Mouse (Mus musculus) neural tube, embryonic 15.5 days (tissue): ENCODE data around the gene 1810062G17Rik. TPM values are rescaled to one million over a fixed set of nuclear protein-coding genes. Genes with fewer than 3 reads are reported as not detected.
A peak's percentile ranks its signal among the peaks of the same experiment; 100 is the strongest.

Experiments used
- ATAC-seq: fragments of 200-750 bp; cut with Nextera tagmentation; 2 replicates; pipeline ENCODE4 v1.8.0; 2017; ENCODE audit warnings: mild to moderate bottlenecking, moderate TSS enrichment, moderate library complexity; ENCODE audit not compliant: low FRiP score
- H3K27ac ChIP-seq: fragments of 300-500 bp; sonication (generic); replicated peaks from 2 replicates; pipeline ENCODE4 v1.5.1; 2015; ENCODE audit warnings: mild to moderate bottlenecking, inconsistent platforms
- H3K27me3 ChIP-seq: fragments of 300-500 bp; sonication (generic); replicated peaks from 2 replicates; pipeline ENCODE4 v1.6.1; 2015; ENCODE audit warnings: inconsistent platforms
- H3K36me3 ChIP-seq: fragments of 300-500 bp; sonication (generic); 2 replicates; pipeline ENCODE4 v1.6.1; 2015; ENCODE audit warnings: inconsistent platforms
- H3K4me1 ChIP-seq: fragments of 300-500 bp; sonication (generic); 2 replicates; pipeline ENCODE4 v1.6.1; 2015; ENCODE audit warnings: inconsistent platforms
- H3K4me2 ChIP-seq: fragments of 300-500 bp; sonication (generic); 2 replicates; pipeline ENCODE4 v1.6.1; 2015; ENCODE audit warnings: inconsistent platforms, mild to moderate bottlenecking, moderate library complexity
- H3K4me3 ChIP-seq: fragments of 300-500 bp; sonication (generic); replicated peaks from 2 replicates; pipeline ENCODE4 v1.5.1; 2015; ENCODE audit warnings: mild to moderate bottlenecking, inconsistent platforms
- H3K9ac ChIP-seq: fragments of 300-500 bp; sonication (generic); replicated peaks from 2 replicates; pipeline ENCODE4 v1.6.1; 2015; ENCODE audit warnings: mild to moderate bottlenecking, inconsistent platforms
- H3K9me3 ChIP-seq: fragments of 300-500 bp; sonication (generic); replicated peaks from 2 replicates; pipeline ENCODE4 v1.6.1; 2016; ENCODE audit warnings: inconsistent platforms
- WGBS: fragments of 180-500 bp; shearing (Covaris S2); methylation state at CpG from one replicate; pipeline ENCODE4 v1.1.7; 2015; ENCODE audit warnings: mixed read lengths; 5-methylcytosine and 5-hydroxymethylcytosine counted together
- polyA plus RNA-seq: library from polyadenylated mRNA; unstranded; fragments of >200 nt; fragmentation: Nextera tagmentation; extraction: Ambion mirVana; gene quantifications from 2 replicates; pipeline ENCODE4 v1.2.1, GENCODE M21; 2015

1810062G17Rik gene
- polyA plus RNA-seq, 1 experiment from 2014 or later, result 0.56 TPM

GRCm38 (mm10) chr3:36494613-36495012 is 18.9 kb downstream of the 1810062G17Rik start:
- Histone ChIP-seq H3K36me3 (no peaks in the 10 kb centered on the region), H3K27ac (no peak overlapping the region), H3K4me1 (peaks cover 11% of the 10 kb centered on the region), H3K27me3 (no peaks in the 10 kb centered on the region), H3K4me3 (no peak overlapping the region), H3K9ac (no peak overlapping the region), H3K9me3 (no peaks in the 10 kb centered on the region), H3K4me2 (no peak overlapping the region)
- no peak for ATAC-seq
- 77% methylated on average over 2 of the region's 2 CpGs for WGBS

DNA sequence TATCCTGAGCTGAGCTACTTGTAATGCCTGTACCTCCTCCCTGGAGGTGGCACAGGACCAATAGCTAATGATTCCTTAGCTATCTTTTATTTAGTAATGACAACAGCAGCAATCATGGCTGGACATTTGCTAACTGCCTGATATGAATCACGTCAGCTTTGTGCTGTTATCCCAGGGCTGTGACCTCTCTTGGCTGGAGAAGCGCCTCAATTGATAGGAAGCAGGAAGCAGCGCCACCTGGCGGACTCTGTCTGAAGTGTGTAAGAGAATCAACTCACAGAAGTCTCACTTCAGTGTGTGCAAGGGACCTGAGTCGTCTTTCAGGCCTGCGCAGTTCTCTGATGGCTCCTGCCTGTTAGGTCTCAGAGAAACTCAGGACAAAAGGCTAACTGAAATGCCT is 19.7 kb downstream of the 1810062G17Rik start:
- H3K27ac ChIP-seq, result no peak overlapping the region
- peak; percentile 71 for ATAC-seq
- 0 out of 2 replicates have a peak overlapping the region, but pooled peaks have one; percentile 4 for H3K9ac ChIP-seq
- H3K4me1 ChIP-seq, result peaks cover 11% of the 10 kb centered on the region
- H3K27me3 ChIP-seq, result no peaks in the 10 kb centered on the region
- H3K4me2 ChIP-seq, result peak overlapping the region; percentile 30; the same call in 1 of the 2 replicates
- no peak overlapping the region for H3K4me3 ChIP-seq
- H3K9me3 ChIP-seq, result no peaks in the 10 kb centered on the region
- H3K36me3 ChIP-seq, result no peaks in the 10 kb centered on the region
- 10% methylated on average over 6 of the region's 6 CpGs for WGBS

DNA sequence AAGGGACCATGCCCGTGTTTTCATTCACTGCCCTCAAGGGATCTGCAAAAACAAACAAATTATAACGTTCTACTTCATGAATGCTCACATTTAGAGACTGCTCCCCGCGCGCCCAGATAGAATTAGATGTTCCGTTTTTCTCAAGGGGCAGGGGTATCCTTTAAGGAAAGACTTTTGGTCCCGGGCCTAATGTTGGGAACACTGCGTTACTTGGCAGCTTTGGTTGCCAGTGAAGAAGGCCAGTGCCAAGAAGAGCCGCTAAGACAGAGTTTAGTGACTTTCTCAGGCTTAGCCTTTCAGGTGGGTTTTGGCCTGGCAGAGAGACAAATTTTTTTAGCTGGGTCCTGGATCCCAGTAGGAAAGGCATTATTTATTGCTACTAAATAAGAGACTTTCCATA is 20.5 kb downstream of the 1810062G17Rik start:
- no peaks in the 10 kb centered on the region for H3K9me3 ChIP-seq
- H3K4me2 ChIP-seq, result no peak overlapping the region
- no peak overlapping the region for H3K4me3 ChIP-seq
- H3K9ac ChIP-seq, result no peak overlapping the region
- no peak for ATAC-seq
- peaks cover 11% of the 10 kb centered on the region for H3K4me1 ChIP-seq
- no peaks in the 10 kb centered on the region for H3K27me3 ChIP-seq
- no peak overlapping the region for H3K27ac ChIP-seq
- no peaks in the 10 kb centered on the region for H3K36me3 ChIP-seq
- 86% methylated on average over 9 of the region's 9 CpGs for WGBS

- H3K9me3 ChIP-seq, result no peaks in the 10 kb centered on the region
- no peaks in the 10 kb centered on the region for H3K36me3 ChIP-seq
- H3K27ac ChIP-seq, result no peak overlapping the region
- no peak overlapping the region for H3K9ac ChIP-seq
- no peak overlapping the region for H3K4me3 ChIP-seq
- 18% methylated on average over 14 of the region's 14 CpGs for WGBS
- ATAC-seq, result peak; percentile 57; the same call in 1 of the 2 replicates
- H3K4me1 ChIP-seq, result peaks cover 11% of the 10 kb centered on the region
- no peak overlapping the region for H3K4me2 ChIP-seq
- H3K27me3 ChIP-seq, result no peaks in the 10 kb centered on the region
Measured at GRCm38 (mm10) chr3:36496746-36497145, 21.0 kb downstream of the 1810062G17Rik start.

DNA sequence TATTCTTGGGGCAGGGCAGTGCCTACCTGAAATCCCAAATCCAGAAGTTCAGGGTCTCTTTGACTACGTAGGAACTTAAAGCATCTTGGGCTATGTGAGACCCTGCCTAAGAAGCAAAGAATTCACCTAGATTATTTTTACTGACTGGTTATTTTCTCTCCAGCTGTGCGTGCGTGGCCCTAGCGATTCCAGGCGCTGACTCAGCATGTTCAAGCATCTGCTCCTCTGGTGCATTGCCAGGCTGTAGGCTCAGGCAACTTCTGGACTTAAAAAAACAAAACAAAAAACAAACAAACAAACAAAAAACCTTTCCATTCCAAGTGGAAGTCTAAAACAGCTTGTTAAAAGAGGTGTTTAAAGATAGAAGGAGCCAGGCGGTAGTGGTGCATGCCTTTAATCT is 22.5 kb downstream of the 1810062G17Rik start:
- Histone ChIP-seq H3K9ac (no peak overlapping the region), H3K36me3 (no peaks in the 10 kb centered on the region), H3K4me2 (no peak overlapping the region), H3K4me1 (peaks cover 11% of the 10 kb centered on the region), H3K27ac (no peak overlapping the region), H3K27me3 (no peaks in the 10 kb centered on the region), H3K4me3 (no peak overlapping the region), H3K9me3 (no peaks in the 10 kb centered on the region)
- no peak for ATAC-seq
- 85% methylated on average over 6 of the region's 6 CpGs for WGBS

DNA sequence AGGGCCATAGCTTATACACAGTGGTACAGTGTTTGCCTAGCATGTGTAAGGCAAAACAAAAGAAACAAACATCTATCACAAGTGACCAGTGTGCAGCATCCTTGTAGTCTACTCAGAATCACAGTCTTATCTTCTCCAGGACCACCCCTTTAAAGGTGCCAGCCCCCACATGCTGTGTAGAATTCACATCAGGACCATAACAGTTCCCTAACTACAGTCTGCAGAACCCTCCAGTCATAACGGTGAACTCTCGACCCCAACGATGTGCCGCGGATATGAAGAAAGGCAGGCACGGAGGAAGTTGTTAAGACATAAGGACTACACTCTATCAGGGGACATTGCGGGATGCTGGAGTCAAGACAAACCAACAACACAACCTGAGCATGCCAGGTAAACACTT is 23.7 kb downstream of the 1810062G17Rik start:
- Histone ChIP-seq H3K4me3 (no peak overlapping the region), H3K9ac (no peak overlapping the region), H3K4me1 (peaks cover 8% of the 10 kb centered on the region), H3K4me2 (no peak overlapping the region), H3K9me3 (no peaks in the 10 kb centered on the region), H3K36me3 (no peaks in the 10 kb centered on the region), H3K27me3 (no peaks in the 10 kb centered on the region), H3K27ac (no peak overlapping the region)
- ATAC-seq, result no peak
- 95% methylated on average over 7 of the region's 7 CpGs for WGBS

DNA sequence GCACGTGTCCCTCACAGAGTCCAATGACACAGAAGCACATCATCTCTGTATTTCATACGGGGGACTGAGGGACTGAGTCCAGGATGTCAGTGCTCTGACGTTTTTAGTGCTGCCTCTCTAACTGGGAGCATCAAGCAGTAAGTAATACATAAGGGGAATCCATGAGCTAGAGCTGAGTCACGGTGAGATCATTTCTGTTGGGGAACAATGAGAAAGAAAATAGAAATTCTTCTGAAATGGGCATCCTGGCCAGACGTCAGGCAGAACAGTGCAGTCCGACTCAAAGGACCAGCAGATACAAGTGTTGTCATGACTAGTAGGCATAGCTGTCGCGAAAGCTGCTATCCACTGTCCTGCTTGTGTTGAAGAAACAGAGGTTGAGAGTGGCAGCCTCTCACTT is 25.2 kb downstream of the 1810062G17Rik start:
- WGBS, result 87% methylated on average over 8 of the region's 8 CpGs
- no peaks in the 10 kb centered on the region for H3K27me3 ChIP-seq
- ATAC-seq, result no peak
- H3K36me3 ChIP-seq, result no peaks in the 10 kb centered on the region
- peaks cover 3% of the 10 kb centered on the region; the same call in 1 of the 2 replicates for H3K4me1 ChIP-seq
- no peak overlapping the region for H3K27ac ChIP-seq
- no peak overlapping the region for H3K4me2 ChIP-seq
- H3K9ac ChIP-seq, result no peak overlapping the region
- H3K9me3 ChIP-seq, result no peaks in the 10 kb centered on the region
- no peak overlapping the region for H3K4me3 ChIP-seq

DNA sequence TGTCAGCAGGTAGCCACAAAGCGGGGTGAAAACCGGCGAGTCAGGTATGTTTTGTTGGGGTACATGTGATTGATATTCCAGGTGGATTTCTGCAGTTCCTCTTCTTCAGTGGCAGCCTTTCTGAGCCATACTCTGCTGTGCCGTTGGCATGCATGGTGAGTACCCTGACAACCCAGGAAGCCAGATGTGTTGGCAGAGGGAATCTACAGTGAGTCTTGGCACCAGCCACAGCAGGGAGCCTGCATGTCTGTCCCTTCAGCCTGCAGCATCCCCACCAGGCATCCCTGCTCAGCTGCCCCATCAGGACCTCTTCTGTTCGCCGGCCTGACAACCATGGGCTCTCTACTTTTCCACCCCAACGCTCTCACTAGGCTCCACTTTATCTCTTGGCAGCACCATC is 25.8 kb downstream of the 1810062G17Rik start:
- H3K9me3 ChIP-seq, result no peaks in the 10 kb centered on the region
- no peaks in the 10 kb centered on the region for H3K36me3 ChIP-seq
- peaks cover 2% of the 10 kb centered on the region; the same call in 1 of the 2 replicates for H3K4me1 ChIP-seq
- H3K9ac ChIP-seq, result no peak overlapping the region
- no peak for ATAC-seq
- H3K27ac ChIP-seq, result no peak overlapping the region
- H3K4me2 ChIP-seq, result no peak overlapping the region
- WGBS, result 77% methylated on average over 7 of the region's 7 CpGs
- H3K27me3 ChIP-seq, result no peaks in the 10 kb centered on the region
- no peak overlapping the region for H3K4me3 ChIP-seq

- ATAC-seq, result no peak
- WGBS, result 79% methylated on average over 8 of the region's 8 CpGs
- Histone ChIP-seq H3K9ac (no peak overlapping the region), H3K27me3 (no peaks in the 10 kb centered on the region), H3K36me3 (no peaks in the 10 kb centered on the region), H3K4me2 (no peak overlapping the region), H3K4me3 (no peak overlapping the region), H3K4me1 (no peaks in the 10 kb centered on the region), H3K9me3 (no peaks in the 10 kb centered on the region), H3K27ac (no peak overlapping the region)
Measured at GRCm38 (mm10) chr3:36505306-36505705, 29.6 kb downstream of the 1810062G17Rik start.

DNA sequence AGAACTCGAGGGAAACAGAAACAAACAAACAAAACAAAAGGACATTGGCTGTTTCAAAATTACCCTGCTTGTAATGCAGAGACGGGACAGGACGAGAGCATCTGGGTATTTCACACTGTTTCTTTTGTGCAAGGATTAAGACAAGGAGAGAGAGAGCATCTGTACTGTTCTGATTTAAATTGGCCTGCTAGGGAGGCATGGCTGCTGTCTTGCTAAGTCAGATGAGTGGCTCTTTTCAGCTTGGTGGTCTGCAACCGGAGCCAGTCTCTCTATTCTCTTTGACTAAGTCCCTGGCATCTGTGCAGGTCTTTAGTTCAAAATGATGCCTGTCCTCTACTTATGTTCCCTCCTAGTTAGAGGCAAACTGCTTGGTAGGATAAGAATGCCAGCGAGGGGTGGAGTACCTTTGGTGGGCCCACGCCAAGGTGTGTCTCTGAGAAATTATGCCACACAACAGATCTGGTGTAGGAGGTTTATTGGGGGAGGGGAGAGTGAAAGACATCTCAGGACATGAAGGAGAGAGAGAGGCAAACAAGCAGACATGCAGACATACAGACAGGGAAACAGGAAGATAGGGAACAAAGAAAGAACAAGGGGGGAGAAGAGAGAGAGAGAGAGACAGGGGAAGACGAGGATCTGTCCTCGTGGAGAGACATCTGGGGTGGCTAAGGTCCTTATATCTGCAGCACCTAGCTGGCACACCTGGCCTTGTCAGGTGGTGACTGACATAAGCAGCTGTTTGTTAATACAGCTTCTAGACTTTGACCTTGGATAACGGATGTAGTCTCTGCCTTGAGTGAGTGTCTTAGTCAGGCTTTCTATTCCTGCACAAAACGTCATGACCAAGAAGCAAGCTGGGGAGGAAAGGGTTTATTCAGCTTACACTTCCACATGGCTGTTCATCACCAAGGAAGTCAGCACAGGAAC is 30.3 kb downstream of the 1810062G17Rik start:
- Histone ChIP-seq H3K4me2 (no peak overlapping the region), H3K36me3 (no peaks in the 10 kb centered on the region), H3K27ac (no peak overlapping the region), H3K9me3 (no peaks in the 10 kb centered on the region), H3K27me3 (no peaks in the 10 kb centered on the region), H3K4me1 (no peaks in the 10 kb centered on the region), H3K4me3 (no peak overlapping the region), H3K9ac (no peak overlapping the region)
- no peak for ATAC-seq
- WGBS, result 58% methylated on average over 10 of the region's 10 CpGs

- Histone ChIP-seq H3K4me1 (no peaks in the 10 kb centered on the region), H3K36me3 (no peaks in the 10 kb centered on the region), H3K27ac (no peak overlapping the region), H3K4me2 (no peak overlapping the region), H3K9ac (no peak overlapping the region), H3K9me3 (no peaks in the 10 kb centered on the region), H3K27me3 (no peaks in the 10 kb centered on the region), H3K4me3 (no peak overlapping the region)
- 88% methylated on average over 6 of the region's 6 CpGs for WGBS
- ATAC-seq, result no peak
Measured at GRCm38 (mm10) chr3:36511491-36511890, 35.8 kb downstream of the 1810062G17Rik start.

DNA sequence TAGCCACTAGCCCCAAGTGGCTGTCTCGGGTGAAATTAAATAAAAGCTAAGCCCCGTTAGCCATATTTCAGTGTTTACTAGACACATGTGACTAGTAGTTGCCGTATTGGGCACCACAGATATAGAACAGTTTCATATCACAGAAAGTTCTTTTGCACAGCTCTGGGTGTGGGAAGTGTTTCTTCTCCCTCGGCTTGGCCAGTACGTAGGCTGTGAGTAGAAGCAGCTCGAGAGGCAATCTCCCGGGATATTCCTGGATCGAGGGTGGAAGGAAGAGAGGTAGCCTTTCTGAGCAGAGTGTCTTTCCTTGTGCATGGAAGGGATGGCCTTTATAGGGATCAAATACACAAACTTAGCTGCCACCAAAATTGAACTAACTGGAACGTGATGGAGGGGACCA is 40.5 kb downstream of the 1810062G17Rik start:
- WGBS, result 89% methylated on average over 9 of the region's 9 CpGs
- no peak overlapping the region for H3K4me3 ChIP-seq
- H3K9me3 ChIP-seq, result no peaks in the 10 kb centered on the region
- H3K36me3 ChIP-seq, result no peaks in the 10 kb centered on the region
- peaks cover 5% of the 10 kb centered on the region; the same call in 1 of the 2 replicates for H3K4me1 ChIP-seq
- no peak overlapping the region for H3K4me2 ChIP-seq
- H3K9ac ChIP-seq, result no peak overlapping the region
- no peak for ATAC-seq
- no peak overlapping the region for H3K27ac ChIP-seq
- H3K27me3 ChIP-seq, result peaks cover 13% of the 10 kb centered on the region
